Mouse (Mus musculus) cerebellum, adult 2 months (tissue): ENCODE measurements around the gene Stpg3. TPM values are rescaled to one million over a fixed set of nuclear protein-coding genes. Genes with fewer than 3 reads are reported as not detected.

Experiments used
- DNase-seq, 2 experiments: peaks; one replicate each; pipeline ENCODE4 v3.0.0; 2021
- H3K27ac ChIP-seq: fragments of 200-500 bp; 2 replicates; pipeline ENCODE4 v1.5.1; 2012; ENCODE audit warnings: low read length, control low read depth, inconsistent platforms; ENCODE audit not compliant: insufficient read depth
- H3K27me3 ChIP-seq: fragments of 200-500 bp; 2 replicates; pipeline ENCODE4 v1.6.1; 2012; ENCODE audit warnings: inconsistent platforms, mild to moderate bottlenecking, low read length, moderate library complexity; ENCODE audit not compliant: control insufficient read depth, insufficient read depth
- H3K4me1 ChIP-seq: fragments of 200-500 bp; 2 replicates; pipeline ENCODE4 v1.6.1; 2011; ENCODE audit warnings: low read length; ENCODE audit not compliant: control insufficient read depth, insufficient read depth
- H3K4me3 ChIP-seq: fragments of 200-500 bp; replicated peaks from 2 replicates; pipeline ENCODE3; 2011; ENCODE audit warnings: mild to moderate bottlenecking, low read depth, low read length, control low read depth; ENCODE audit not compliant: insufficient read depth
- CTCF ChIP-seq: fragments of 200-500 bp; IDR thresholded peaks from 2 replicates; pipeline ENCODE4 v1.5.1; 2011; ENCODE audit warnings: low read depth, mild to moderate bottlenecking, control low read depth, low read length, moderate library complexity, borderline replicate concordance; ENCODE audit not compliant: insufficient read depth
- POLR2A ChIP-seq: fragments of 200-500 bp; IDR thresholded peaks from 2 replicates; pipeline ENCODE4 v1.6.1; 2011; ENCODE audit warnings: low read length, control low read depth, borderline replicate concordance; ENCODE audit not compliant: insufficient read depth
- WGBS: fragments of 180-500 bp; shearing (Covaris S2); methylation state at CpG from one replicate; pipeline ENCODE4 v1.1.7; 2018; 5-methylcytosine and 5-hydroxymethylcytosine counted together
- polyA plus RNA-seq: library from polyadenylated mRNA; depleted of rRNA; stranded (reverse); fragments of >200 nt; gene quantifications from 2 replicates; pipeline ENCODE4 v1.2.3, GENCODE M21; 2012

Stpg3 gene
- polyA plus RNA-seq, 1 experiment = not detected

GRCm38 (mm10) chr2:25197191-25197590 lies 17.2 kb downstream of the Stpg3 start:
- WGBS = 37% methylated on average over 2 of the region's 2 CpGs
- no peak overlapping the region for H3K27ac ChIP-seq

DNA sequence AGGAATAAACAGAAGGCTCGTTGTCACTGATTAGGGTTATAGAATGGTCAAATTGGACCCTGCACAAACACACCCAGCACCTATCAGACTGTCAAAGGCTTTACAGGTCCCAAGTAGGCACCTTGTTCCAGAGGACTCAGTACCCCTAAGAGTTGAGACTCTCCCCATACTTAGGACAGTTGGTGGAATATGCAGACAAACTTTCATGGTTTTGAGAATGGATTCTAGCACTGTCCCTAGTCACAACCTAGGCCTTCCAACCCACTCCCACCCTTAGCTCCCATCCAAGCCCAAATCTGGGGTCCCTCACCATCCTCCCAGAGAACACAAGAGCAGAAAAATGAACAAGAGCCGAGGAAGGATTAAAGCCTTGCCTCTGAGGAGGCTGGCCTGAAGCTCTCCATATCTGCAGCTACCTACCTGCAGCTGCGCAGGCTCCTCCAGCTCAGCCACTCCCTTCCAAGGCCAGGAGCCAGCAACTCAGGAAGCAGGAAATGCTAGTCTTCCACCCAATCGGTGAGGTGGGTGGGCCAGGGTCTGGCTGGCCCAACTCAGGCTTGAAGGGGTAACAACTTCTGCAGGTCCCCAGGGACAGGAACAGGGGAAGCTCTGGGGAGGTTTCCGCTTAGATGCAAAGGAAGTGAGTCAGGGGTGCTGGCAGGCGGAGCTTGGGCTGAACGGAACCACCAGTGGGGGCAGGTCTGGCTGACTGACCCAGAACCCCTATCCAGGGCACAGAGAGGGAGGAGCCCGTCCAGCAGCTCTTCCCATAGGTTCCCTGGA lies 18.1 kb downstream of the Stpg3 start, which contains the start of gene Tor4a:
Gene Tor4a, minus strand, starts transcription at position 715 of the 783 bp plus-strand sequence.
- no peaks in the 10 kb centered on the region for H3K27me3 ChIP-seq
- WGBS = 27% methylated on average over 8 of the region's 8 CpGs
- no peak for DNase-seq
- no peak within 1 kb of the TSS for H3K27ac ChIP-seq
- H3K4me3 ChIP-seq = no peak within 1 kb of the TSS
- peaks cover 3% of the 10 kb centered on the region; the same call in 1 of the 2 replicates for H3K4me1 ChIP-seq
- TF ChIP-seq CTCF (no peak), POLR2A (no peak)

More at GRCm38 (mm10) chr2:25197191-25197590, 17.2 kb downstream of the Stpg3 start:
- TF ChIP-seq POLR2A (no peak), CTCF (no peak)
- peaks cover 3% of the 10 kb centered on the region; the same call in 1 of the 2 replicates for H3K4me1 ChIP-seq
- no peak for DNase-seq
- H3K27me3 ChIP-seq = no peaks in the 10 kb centered on the region
- no peak overlapping the region for H3K4me3 ChIP-seq

- WGBS = 28% methylated on average over 55 of the region's 55 CpGs
- Histone ChIP-seq H3K27ac (no peak overlapping the region), H3K4me1 (peaks cover 3% of the 10 kb centered on the region; the same call in 1 of the 2 replicates), H3K4me3 (no peak overlapping the region), H3K27me3 (no peaks in the 10 kb centered on the region)
- no peak for DNase-seq
- TF ChIP-seq CTCF (no peak), POLR2A (no peak)
Observed at GRCm38 (mm10) chr2:25195211-25196156, 19.0 kb downstream of the Stpg3 start.

DNA sequence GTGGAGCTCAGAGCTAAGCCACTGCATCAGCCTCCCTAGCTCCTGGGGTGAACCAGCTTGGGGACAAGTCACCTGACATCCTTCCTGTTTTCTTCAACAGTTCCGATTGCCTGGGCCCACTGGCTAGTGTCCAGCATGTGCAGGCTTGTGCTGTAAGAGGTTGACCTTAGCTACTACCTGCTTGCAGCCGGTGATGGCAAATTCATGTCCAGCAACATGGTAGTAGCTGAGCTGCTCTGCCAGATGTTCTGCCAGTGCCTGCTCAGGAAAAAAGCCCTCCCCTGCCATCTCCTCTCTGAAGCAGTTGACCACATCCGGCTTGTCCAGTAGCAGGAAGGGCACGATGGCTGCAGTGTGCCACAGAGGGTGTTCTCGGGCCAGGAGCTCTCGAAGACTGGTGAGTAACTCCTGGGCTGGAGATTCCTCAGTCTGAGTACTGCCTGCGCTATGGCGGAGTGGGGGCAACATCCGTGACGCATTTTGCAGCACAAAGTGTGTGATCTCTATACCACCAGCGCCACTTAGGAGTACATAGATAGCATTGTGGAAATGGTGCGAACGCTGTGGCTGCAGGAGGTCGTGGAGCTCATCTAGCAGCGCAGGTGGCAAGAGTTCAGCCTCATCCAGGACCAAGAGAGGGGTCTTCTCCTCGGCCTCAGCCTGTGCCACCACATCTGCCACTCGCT lies 19.8 kb downstream of the Stpg3 start:
- WGBS = 83% methylated on average over 17 of the region's 17 CpGs
- no peak overlapping the region for H3K27ac ChIP-seq

GRCm38 (mm10) chr2:25194006-25194405 lies 20.4 kb downstream of the Stpg3 start:
- TF ChIP-seq POLR2A = no peak
- TF ChIP-seq CTCF = no peak
- no peak overlapping the region for H3K4me3 ChIP-seq
- peaks cover 3% of the 10 kb centered on the region; the same call in 1 of the 2 replicates for H3K4me1 ChIP-seq
- H3K27me3 ChIP-seq = no peaks in the 10 kb centered on the region
- no peak for DNase-seq
- WGBS = 77% methylated on average over 5 of the region's 5 CpGs
- H3K27ac ChIP-seq = no peak overlapping the region

More for the DNA sequence above, 19.8 kb downstream of the Stpg3 start:
- TF ChIP-seq CTCF = no peak
- no peak for TF ChIP-seq POLR2A
- peaks cover 3% of the 10 kb centered on the region; the same call in 1 of the 2 replicates for H3K4me1 ChIP-seq
- H3K4me3 ChIP-seq = no peak overlapping the region
- DNase-seq = no peak
- H3K27me3 ChIP-seq = no peaks in the 10 kb centered on the region

- Histone ChIP-seq H3K27me3 (no peaks in the 10 kb centered on the region), H3K4me3 (no peak overlapping the region), H3K27ac (no peak overlapping the region), H3K4me1 (peaks cover 3% of the 10 kb centered on the region; the same call in 1 of the 2 replicates)
- peak; percentile 97 for TF ChIP-seq CTCF
- TF ChIP-seq POLR2A = no peak
- peak; percentile 84 to 87 for DNase-seq
- WGBS = under 1% methylated on average over 6 of the region's 6 CpGs
Observed at GRCm38 (mm10) chr2:25193330-25193770, 21.1 kb downstream of the Stpg3 start.

DNA sequence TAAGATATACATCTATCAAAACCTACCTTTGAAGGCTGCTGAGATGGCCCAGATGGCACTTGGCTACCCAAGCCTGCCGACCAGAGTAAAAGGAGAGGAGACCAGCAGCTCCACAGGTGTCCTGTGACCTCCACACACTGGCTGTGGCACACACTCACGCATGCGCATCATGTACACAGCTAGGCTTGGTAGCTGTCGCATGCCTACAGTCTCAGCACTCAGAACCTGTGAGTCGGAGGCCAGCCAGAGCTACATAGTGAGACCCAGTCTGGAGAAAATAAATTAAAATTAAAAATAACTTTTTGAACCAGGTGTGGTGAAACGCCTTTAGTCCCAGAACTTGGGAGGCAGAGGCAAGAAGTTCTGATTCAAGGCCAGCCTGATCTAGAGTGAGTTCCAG lies 26.6 kb downstream of the Stpg3 start:
- no peak for DNase-seq
- Histone ChIP-seq H3K4me1 (no peaks in the 10 kb centered on the region), H3K4me3 (no peak overlapping the region), H3K27me3 (no peaks in the 10 kb centered on the region), H3K27ac (no peak overlapping the region)
- TF ChIP-seq POLR2A = no peak
- TF ChIP-seq CTCF = no peak
- WGBS = 78% methylated on average over 6 of the region's 6 CpGs
